Mouse (Mus musculus): ENCODE data around the gene Prdm1. TPM values are rescaled to one million over a fixed set of nuclear protein-coding genes. Genes with fewer than 3 reads are reported as not detected.

The Prdm1 gene
- polyA plus RNA-seq, 1 experiment from 2014 or later, result 2.8 TPM

DNA sequence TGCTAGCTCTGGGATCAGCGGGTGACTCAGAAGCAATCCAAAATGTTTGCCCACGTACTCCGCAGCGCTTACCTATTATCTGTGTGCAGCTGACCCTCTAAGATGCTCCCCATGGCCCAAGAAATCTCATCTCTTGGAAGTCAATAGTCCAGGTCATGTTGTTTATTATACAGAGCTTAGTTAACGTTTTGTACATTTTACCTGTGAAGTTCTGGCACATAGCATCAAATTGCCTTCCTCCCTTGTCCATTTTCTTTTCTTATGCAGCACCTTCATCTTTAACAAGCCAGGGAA, 1.7 kb upstream of the Prdm1 start:
- Histone ChIP-seq H3K9ac (replicated peaks; ENCODE audit: low read depth, low read length) (no peak overlapping the region), H3K27ac (ENCODE audit: low read length) (no peak overlapping the region), H3K36me3 (ENCODE audit: control insufficient read depth, insufficient read depth, low read length) (no peaks in the 10 kb centered on the region), H3K4me3 (ENCODE audit: low read depth, low read length) (peak overlapping the region; percentile 40), H3K27me3 (ENCODE audit: control insufficient read depth, insufficient read depth, low read length) (peaks cover 11% of the 10 kb centered on the region), H3K4me2 (replicated peaks; ENCODE audit: low read depth, low read length) (peak overlapping the region; percentile 71), H3K9me3 (ENCODE audit: control insufficient read depth, low read depth, low read length) (no peaks in the 10 kb centered on the region), H3K4me1 (ENCODE audit: control insufficient read depth, insufficient read depth, low read length) (peaks cover 14% of the 10 kb centered on the region; the same call in 1 of the 2 replicates)
- ATAC-seq (ENCODE audit: insufficient number of reproducible peaks, insufficient read depth, low FRiP score, low read depth), result no peak
- WGBS, result 3% methylated on average over 5 of the region's 5 CpGs

- peak overlapping the region; percentile 71 for H3K4me2 ChIP-seq (replicated peaks; ENCODE audit: low read depth, low read length)
- ATAC-seq (ENCODE audit: insufficient number of reproducible peaks, insufficient read depth, low FRiP score, low read depth), result peak; percentile 100
- H3K36me3 ChIP-seq (ENCODE audit: control insufficient read depth, insufficient read depth, low read length), result no peaks in the 10 kb centered on the region
- peak overlapping the region; percentile 25; the same call in 1 of the 2 replicates for H3K9ac ChIP-seq (replicated peaks; ENCODE audit: low read depth, low read length)
- 0% methylated on average over 42 of the region's 42 CpGs for WGBS
- H3K27ac ChIP-seq (ENCODE audit: low read length), result no peak overlapping the region
- H3K9me3 ChIP-seq (ENCODE audit: control insufficient read depth, low read depth, low read length), result no peaks in the 10 kb centered on the region
- H3K4me1 ChIP-seq (ENCODE audit: control insufficient read depth, insufficient read depth, low read length), result peaks cover 14% of the 10 kb centered on the region; the same call in 1 of the 2 replicates
- H3K4me3 ChIP-seq (ENCODE audit: low read depth, low read length), result peak overlapping the region; percentile 40
- peaks cover 11% of the 10 kb centered on the region for H3K27me3 ChIP-seq (ENCODE audit: control insufficient read depth, insufficient read depth, low read length)
Observed at GRCm38 (mm10) chr10:44529218-44530066, 1.1 kb upstream of the Prdm1 start.

- H3K4me1 ChIP-seq (ENCODE audit: control insufficient read depth, insufficient read depth, low read length), result peaks cover 14% of the 10 kb centered on the region; the same call in 1 of the 2 replicates
- WGBS, result 3% methylated on average over 16 of the region's 16 CpGs
- ATAC-seq (ENCODE audit: insufficient number of reproducible peaks, insufficient read depth, low FRiP score, low read depth), result no peak
- H3K4me3 ChIP-seq (ENCODE audit: low read depth, low read length), result peak overlapping the region; percentile 16; the same call in 1 of the 2 replicates
- peak overlapping the region; percentile 40 for H3K4me2 ChIP-seq (replicated peaks; ENCODE audit: low read depth, low read length)
- H3K9ac ChIP-seq (replicated peaks; ENCODE audit: low read depth, low read length), result no peak overlapping the region
- no peaks in the 10 kb centered on the region for H3K9me3 ChIP-seq (ENCODE audit: control insufficient read depth, low read depth, low read length)
- no peak overlapping the region for H3K27ac ChIP-seq (ENCODE audit: low read length)
- H3K36me3 ChIP-seq (ENCODE audit: control insufficient read depth, insufficient read depth, low read length), result no peaks in the 10 kb centered on the region
- peaks cover 11% of the 10 kb centered on the region for H3K27me3 ChIP-seq (ENCODE audit: control insufficient read depth, insufficient read depth, low read length)
Observed at GRCm38 (mm10) chr10:44527651-44528050, 650 bp downstream of the Prdm1 start.

DNA sequence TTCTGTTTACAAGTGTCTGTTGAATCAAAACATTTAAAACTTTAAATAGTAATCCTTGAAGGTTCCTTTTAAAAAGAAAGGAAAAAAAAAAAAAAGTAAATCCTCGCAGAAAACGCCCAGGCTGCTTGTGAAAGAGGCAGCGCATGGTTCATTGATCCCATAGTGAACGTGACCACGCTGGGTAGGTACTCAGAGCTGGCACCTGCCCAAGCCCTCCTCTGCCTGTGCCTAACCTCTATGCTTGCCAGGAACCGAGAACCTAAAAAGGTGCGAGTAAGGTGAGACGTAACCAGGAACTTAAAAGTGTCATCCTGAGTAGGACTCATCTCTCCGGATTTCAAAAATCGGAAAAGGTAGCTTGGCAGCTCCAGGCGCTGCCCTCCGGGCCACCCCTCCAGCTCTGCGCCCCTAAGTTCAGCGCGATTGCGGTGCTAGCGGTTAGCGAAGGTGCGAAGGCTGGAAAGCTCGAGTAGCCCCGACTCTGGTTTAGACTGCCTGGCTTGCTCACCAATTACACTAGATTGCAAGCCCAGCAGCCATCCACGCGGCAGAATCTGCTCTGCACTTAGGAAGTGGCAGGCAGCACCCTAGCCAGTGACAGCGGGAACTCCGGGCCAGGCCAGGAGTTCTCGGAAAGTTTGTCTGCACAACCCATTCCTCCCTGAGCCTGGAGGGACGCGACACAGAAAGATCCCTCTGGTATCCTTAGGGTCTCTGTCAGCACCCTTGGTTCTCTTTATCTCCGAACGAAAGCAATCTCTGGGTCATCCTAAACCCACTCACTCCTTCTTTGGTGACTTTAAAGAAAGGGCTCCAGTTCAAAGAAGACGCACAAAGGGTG, 1.3 kb downstream of the Prdm1 start:
- no peak for ATAC-seq (ENCODE audit: insufficient number of reproducible peaks, insufficient read depth, low FRiP score, low read depth)

DNA sequence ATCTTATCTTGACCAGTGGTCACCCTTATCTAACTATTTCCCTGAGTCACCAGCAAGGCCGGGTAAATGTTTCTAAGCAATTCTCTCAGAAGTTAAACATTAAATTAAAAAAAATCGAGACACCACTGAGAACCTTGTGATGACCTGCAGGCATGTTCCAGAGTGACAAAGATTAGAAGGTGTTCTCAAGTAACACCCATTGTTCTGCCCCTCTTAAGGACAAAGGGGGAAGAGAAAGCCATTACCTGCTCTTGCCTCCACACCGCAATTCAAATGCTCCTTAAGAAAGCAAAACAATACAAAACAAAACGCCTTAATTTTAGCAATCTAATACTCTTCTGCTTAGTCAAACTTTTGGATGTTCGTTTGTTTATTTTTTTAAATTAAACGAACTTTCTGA, 8.1 kb downstream of the Prdm1 start:
- no peaks in the 10 kb centered on the region for H3K27me3 ChIP-seq (ENCODE audit: control insufficient read depth, insufficient read depth, low read length)
- no peak overlapping the region for H3K9ac ChIP-seq (replicated peaks; ENCODE audit: low read depth, low read length)
- no peak overlapping the region for H3K4me2 ChIP-seq (replicated peaks; ENCODE audit: low read depth, low read length)
- H3K27ac ChIP-seq (ENCODE audit: low read length), result no peak overlapping the region
- ATAC-seq (ENCODE audit: insufficient number of reproducible peaks, insufficient read depth, low FRiP score, low read depth), result no peak
- WGBS, result 41% methylated on average over 6 of the region's 6 CpGs
- H3K9me3 ChIP-seq (ENCODE audit: control insufficient read depth, low read depth, low read length), result no peaks in the 10 kb centered on the region
- H3K4me1 ChIP-seq (ENCODE audit: control insufficient read depth, insufficient read depth, low read length), result no peaks in the 10 kb centered on the region
- no peaks in the 10 kb centered on the region for H3K36me3 ChIP-seq (ENCODE audit: control insufficient read depth, insufficient read depth, low read length)
- H3K4me3 ChIP-seq (ENCODE audit: low read depth, low read length), result no peak overlapping the region

More for the DNA sequence above, 1.3 kb downstream of the Prdm1 start:
- WGBS, result 2% methylated on average over 31 of the region's 31 CpGs
- Histone ChIP-seq H3K36me3 (ENCODE audit: control insufficient read depth, insufficient read depth, low read length) (no peaks in the 10 kb centered on the region), H3K9ac (replicated peaks; ENCODE audit: low read depth, low read length) (no peak overlapping the region), H3K4me1 (ENCODE audit: control insufficient read depth, insufficient read depth, low read length) (peaks cover 14% of the 10 kb centered on the region; the same call in 1 of the 2 replicates), H3K4me2 (replicated peaks; ENCODE audit: low read depth, low read length) (peak overlapping the region; percentile 40), H3K27ac (ENCODE audit: low read length) (no peak overlapping the region), H3K9me3 (ENCODE audit: control insufficient read depth, low read depth, low read length) (no peaks in the 10 kb centered on the region), H3K4me3 (ENCODE audit: low read depth, low read length) (peak overlapping the region; percentile 16), H3K27me3 (ENCODE audit: control insufficient read depth, insufficient read depth, low read length) (peaks cover 8% of the 10 kb centered on the region)

DNA sequence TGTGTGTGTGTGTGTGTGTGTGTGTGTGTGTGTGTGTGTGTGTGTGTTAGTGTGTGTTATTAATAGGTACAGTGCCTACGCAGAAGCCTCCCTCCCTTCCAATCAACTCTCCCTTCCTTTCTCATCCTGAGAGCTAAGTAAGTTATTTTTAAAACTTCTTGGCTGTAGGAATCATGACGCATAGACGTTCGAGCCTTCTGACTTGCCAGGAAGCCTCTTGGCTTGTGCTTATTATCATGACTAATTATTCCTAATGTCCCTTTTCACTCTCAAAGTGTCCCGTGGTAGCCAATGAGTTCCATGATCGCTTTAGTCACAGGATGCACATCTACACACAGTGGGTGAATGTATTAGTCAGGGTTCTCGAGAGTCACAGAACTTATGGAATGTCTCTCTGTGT, 9.7 kb downstream of the Prdm1 start:
- 76% methylated on average over 7 of the region's 7 CpGs for whole genome bisulfite sequencing
- no peak overlapping the region for H3K9ac ChIP-seq (replicated peaks; ENCODE audit: low read depth, low read length)
- H3K4me3 ChIP-seq (ENCODE audit: low read depth, low read length), result no peak overlapping the region
- H3K27ac ChIP-seq (ENCODE audit: low read length), result no peak overlapping the region
- no peaks in the 10 kb centered on the region for H3K36me3 ChIP-seq (ENCODE audit: control insufficient read depth, insufficient read depth, low read length)
- H3K9me3 ChIP-seq (ENCODE audit: control insufficient read depth, low read depth, low read length), result no peaks in the 10 kb centered on the region
- no peaks in the 10 kb centered on the region for H3K27me3 ChIP-seq (ENCODE audit: control insufficient read depth, insufficient read depth, low read length)
- ATAC-seq (ENCODE audit: insufficient number of reproducible peaks, insufficient read depth, low FRiP score, low read depth), result no peak
- H3K4me2 ChIP-seq (replicated peaks; ENCODE audit: low read depth, low read length), result no peak overlapping the region
- H3K4me1 ChIP-seq (ENCODE audit: control insufficient read depth, insufficient read depth, low read length), result no peaks in the 10 kb centered on the region

- ATAC-seq (ENCODE audit: insufficient number of reproducible peaks, insufficient read depth, low FRiP score, low read depth), result no peak
- Histone ChIP-seq H3K4me3 (ENCODE audit: low read depth, low read length) (no peak overlapping the region), H3K36me3 (ENCODE audit: control insufficient read depth, insufficient read depth, low read length) (no peaks in the 10 kb centered on the region), H3K4me2 (replicated peaks; ENCODE audit: low read depth, low read length) (no peak overlapping the region), H3K9me3 (ENCODE audit: control insufficient read depth, low read depth, low read length) (no peaks in the 10 kb centered on the region), H3K4me1 (ENCODE audit: control insufficient read depth, insufficient read depth, low read length) (no peaks in the 10 kb centered on the region), H3K27ac (ENCODE audit: low read length) (no peak overlapping the region), H3K27me3 (ENCODE audit: control insufficient read depth, insufficient read depth, low read length) (no peaks in the 10 kb centered on the region), H3K9ac (replicated peaks; ENCODE audit: low read depth, low read length) (no peak overlapping the region)
- 85% methylated on average over 5 of the region's 5 CpGs for WGBS
Observed at GRCm38 (mm10) chr10:44513108-44513507, 15.2 kb downstream of the Prdm1 start.

- no peak for ATAC-seq (ENCODE audit: insufficient number of reproducible peaks, insufficient read depth, low FRiP score, low read depth)
- WGBS, result 76% methylated on average over 3 of the region's 3 CpGs
- no peak overlapping the region for H3K27ac ChIP-seq (ENCODE audit: low read length)
- H3K27me3 ChIP-seq (ENCODE audit: control insufficient read depth, insufficient read depth, low read length), result no peaks in the 10 kb centered on the region
- no peaks in the 10 kb centered on the region for H3K36me3 ChIP-seq (ENCODE audit: control insufficient read depth, insufficient read depth, low read length)
- H3K4me3 ChIP-seq (ENCODE audit: low read depth, low read length), result no peak overlapping the region
- H3K4me1 ChIP-seq (ENCODE audit: control insufficient read depth, insufficient read depth, low read length), result no peaks in the 10 kb centered on the region
- no peaks in the 10 kb centered on the region for H3K9me3 ChIP-seq (ENCODE audit: control insufficient read depth, low read depth, low read length)
- no peak overlapping the region for H3K4me2 ChIP-seq (replicated peaks; ENCODE audit: low read depth, low read length)
- H3K9ac ChIP-seq (replicated peaks; ENCODE audit: low read depth, low read length), result no peak overlapping the region
Observed at GRCm38 (mm10) chr10:44511029-44511428, 17.3 kb downstream of the Prdm1 start.

Measured in stomach, embryonic 14.5 days (tissue).